Mouse (Mus musculus) adrenal gland (tissue): Measurements from ENCODE around the gene Zfp706.

Experiments used
- intact Hi-C: fragments of 180-260 bp; cut with DNase I; formaldehyde crosslinking; loops from one replicate; pipeline ENCODE4 v1.15.1; 2025

Zfp706 gene

DNA sequence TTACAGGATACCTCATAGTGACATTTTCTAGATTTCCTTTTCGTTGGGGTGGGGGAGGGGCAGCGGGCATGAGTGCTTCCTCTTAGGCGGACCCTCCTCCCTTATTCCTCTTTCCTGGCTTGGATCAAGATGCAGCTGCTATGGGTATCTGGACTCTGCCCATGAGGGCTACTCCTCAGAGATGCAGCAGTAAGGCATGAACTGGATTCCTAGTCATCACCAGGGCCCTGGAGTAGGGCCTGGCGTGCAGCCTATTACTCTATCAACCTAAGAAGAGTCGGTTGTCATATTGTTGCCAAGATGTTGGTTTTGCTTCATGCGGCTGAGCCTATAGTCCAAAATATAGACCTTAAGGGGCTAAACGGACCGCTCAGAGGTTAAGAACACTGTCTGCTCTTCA is 27.3 kb downstream of the Zfp706 start:
- intact Hi-C loops: no loop called here

DNA sequence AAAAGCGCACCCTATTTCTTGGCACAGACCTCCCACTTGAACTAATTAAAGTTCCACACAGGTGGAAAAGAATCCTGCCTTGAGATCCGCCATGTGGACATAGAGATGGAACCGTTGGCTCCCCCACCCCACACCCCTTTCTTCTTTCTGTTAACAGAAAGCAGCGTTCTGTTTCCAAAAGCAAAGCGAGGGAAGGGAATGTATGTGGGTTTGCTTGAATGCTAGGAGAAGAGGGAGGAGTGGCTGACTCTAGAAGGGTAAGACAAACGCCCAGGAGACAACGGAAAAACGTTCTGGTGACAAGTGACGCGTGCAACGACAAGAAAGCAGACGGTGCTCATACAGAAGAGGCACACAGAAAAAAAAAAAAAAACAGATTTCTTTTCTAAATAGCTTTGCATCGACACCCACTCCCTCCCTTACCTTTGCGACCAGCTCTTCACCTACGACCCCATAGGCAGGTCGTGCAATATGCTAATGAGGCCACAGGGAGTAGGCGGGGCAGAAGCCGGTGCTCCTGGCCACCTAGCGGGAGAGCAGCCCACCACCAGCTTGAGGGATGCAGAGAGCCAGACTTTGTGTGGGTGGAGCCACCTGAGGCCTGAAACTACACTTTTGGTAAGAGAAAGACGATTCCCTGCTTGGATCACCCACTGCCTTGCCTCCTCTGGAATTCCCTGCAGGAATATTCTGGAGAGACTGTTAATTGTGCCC is 27.9 kb downstream of the Zfp706 start:
- intact Hi-C loops: no loop called here

DNA sequence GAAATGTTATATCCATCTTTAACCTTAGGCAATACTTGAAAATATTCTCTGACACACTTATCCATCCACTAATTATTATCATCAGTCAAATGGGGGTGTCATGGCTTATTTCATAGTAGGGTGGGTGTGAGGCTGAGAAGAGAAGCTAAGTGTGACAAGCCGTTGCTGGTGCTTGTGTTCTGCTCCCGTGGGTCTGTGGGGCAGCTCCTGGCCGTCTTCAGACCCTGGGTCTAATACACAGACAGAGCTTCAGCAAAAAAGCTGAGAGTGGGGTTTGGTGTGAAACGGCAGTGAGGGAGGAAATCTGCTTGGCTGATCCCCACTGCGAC is 28.4 kb downstream of the Zfp706 start:
- intact Hi-C loops: no loop called here

DNA sequence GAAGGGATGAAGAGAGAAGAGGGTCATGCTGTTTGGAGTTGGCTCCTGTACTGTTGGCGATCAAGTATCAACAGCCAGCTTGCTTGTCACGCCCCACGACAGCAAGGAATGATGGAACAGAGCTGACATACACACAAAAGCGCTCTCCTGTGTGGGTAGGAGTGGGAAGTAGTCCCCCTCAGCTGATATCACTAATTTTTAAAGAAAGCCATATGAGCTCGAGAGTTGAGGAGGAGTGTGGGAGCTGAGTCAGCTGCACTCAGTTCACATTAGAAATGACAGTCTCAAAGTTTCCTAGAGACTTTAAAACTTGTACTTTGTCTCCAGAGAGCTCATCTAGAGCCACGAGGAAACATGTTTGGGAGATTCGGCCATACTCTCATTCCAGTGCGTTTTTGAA is 29.8 kb downstream of the Zfp706 start:
- intact Hi-C loops: no loop called here

DNA sequence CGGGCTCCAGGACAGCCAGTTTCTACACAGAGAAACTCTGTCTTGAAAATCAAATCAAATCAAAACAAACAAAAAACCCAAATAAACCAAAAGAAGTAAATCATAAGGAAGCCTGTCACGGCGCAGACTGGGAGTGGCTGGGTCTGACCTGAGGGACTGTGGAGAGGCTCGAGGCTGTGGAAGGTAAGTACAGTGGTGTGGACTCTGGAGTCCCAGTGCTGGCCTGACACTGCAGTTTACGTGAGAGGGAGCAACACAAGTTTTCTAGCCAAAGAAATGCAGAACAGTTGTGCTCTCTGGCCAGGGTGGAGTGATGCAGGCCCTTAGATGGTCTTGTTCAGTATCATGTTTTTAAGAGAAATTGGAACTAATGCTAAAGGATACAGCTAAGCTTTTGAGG is 31.9 kb downstream of the Zfp706 start:
- intact Hi-C loops: no loop called here

DNA sequence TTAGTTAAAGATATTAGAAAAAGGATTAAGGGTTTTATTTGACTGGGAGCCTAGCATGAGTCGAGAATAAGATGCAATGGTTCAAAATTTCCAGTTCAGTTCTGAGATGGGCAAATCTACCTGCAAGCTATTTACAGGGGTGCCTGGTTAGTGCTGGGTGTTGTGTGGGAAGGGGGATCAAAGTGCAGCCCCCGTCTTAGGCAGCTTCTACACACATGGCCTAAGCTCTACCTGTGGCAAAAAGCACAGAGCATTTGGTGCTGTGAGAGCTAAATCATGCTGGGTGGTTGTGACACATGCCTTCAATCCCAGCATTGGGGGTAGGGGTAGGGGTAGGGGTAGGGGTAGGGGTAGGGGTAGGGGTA is 32.3 kb downstream of the Zfp706 start:
- intact Hi-C loops: no loop called here

DNA sequence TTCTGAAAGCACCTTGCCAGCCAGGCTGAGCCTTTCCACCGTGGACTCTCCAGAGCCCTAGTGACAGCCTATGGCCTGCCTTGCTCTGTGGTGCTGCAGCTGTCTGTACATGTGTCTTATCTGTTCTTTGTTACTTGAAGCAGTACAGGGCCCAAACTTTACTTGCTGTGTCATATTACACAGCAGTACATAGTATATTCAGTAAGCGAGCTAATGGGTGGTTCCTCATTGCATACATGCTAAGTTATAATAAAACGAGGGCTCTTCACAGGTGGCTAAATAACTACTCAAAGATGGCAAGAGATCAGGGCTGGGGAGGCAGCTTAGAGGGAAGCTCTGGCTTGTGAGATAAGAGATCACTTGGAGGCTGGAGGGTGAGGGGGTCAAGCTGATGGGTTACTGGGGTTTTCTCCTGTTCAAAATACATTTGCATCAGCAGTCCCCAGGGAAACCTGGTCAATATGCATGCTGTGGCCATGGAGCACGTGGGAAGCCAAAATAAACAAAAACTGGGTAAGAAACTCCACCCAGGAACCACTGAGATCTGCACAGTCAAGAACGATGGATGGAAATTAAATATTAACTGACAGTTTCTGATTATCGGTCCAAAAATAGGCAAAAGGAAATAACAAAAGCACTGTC is 32.8 kb downstream of the Zfp706 start:
- intact Hi-C loops: no loop called here

DNA sequence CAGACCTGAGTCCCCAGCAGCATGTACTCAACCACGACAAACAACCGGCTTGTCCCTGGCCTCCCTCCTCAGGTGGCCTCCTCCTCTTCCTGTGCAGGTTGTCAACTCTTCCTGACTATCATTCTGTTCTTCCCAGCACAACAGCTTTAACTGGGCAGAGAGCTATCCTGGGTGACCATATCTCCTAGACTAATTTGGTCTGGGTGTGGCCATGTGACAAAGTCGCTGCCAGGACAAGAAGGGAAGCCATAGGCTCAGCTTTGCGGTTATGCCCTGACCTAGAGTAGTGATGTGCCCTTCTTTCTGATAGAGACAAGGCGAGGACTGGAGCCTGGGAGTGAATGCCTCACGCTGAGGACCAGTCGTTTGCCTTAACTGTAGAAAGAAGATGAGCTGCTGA is 33.9 kb downstream of the Zfp706 start:
- intact Hi-C loops: no loop called here

DNA sequence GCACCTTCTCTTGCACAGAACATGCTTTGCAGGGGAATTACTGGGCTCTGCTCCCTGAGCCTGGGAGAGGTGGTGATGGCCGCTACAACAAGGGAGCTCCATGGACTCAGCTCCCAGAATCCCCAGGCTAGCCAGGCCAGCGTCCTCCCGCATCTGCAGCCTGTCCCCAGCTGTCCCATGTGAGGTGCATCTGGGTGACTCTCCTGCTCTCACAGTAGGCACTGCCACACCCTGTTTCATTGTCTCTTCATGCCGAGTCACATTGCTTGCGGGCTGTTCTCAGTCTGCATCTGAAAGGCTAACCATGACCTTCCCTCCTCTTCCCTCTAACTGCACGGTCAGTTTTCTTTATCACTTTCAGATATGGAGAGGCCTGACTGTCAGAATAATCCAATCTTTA is 34.3 kb downstream of the Zfp706 start:
- intact Hi-C loops: no loop called here

DNA sequence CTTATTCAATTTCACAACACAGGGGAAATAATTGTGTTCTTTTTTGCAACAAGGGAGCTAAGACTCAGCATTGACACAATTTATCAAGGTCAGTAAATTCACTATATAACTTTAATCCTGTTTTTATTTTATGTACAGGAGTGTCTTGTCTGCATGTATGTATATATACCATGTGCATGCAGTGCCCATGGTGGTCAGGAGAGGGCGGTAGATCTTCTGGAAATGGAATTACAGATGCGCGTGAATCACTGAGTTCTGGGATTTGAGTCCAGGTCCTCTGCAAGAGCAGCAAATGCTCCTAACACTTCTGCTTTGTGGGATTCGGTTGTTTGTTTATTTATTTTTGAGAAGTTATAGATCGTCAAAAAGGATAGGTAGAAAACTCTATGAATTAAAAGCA is 37.8 kb downstream of the Zfp706 start:
- intact Hi-C loops: no loop called here

DNA sequence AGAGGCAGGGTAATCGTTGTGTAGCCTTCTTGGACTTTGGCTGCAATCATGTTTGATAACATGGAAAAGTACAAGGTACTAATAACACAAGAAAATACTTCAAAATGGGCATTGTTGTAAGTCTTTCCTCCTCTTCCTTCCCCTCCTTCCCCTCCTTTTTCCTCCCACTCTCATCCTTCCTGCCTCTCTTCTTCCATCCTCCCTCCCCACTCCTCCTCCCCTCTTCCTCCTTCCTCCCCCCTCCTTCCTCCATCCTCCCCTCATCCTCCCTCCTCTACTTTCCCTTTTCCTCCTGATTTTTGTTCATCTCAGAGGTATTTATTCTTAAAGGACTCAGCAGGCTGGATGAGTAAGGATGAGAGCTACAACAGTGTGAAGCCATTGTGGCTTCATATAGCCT is 39.3 kb downstream of the Zfp706 start:
- intact Hi-C loops: no loop called here

DNA sequence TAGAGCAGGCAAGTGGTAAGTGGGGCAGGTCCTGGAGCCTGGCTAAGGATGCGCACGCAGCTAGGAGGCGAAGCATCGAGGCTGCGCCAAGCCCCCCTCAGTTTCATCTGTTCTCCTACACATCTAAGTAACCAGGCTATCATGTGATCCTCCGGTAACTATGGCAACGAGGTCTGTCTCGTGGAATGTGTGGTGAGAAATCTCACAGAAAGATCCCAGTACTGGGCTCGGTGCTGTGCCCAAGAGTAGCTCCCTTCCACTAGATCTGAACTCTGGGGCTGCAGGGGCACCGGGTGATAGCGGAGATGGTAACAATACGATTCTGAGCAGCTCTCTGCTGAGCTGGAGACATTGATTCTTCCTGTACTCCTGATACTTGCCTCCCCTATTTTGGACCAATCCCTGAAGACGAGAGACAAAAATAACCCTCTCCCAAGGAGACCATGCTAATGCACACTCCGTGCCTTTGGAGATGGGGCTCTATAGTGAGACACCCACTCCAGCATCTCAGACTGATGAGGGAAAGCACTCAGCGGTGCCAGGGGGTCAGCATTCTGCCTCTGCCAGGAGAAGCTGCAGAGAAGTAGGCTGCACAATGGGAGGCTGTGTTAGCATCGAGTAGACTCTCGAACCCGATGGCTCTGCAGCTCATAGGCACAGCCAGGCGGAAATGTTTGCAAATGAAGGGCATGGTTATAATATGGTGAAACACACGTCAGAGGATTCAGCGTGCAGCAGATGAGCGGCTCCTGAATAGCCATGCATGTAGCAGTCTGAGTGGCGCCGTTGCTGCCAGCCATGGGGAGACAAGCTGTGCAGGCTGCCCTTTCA is 40.0 kb downstream of the Zfp706 start:
- intact Hi-C loops: no loop called here

DNA sequence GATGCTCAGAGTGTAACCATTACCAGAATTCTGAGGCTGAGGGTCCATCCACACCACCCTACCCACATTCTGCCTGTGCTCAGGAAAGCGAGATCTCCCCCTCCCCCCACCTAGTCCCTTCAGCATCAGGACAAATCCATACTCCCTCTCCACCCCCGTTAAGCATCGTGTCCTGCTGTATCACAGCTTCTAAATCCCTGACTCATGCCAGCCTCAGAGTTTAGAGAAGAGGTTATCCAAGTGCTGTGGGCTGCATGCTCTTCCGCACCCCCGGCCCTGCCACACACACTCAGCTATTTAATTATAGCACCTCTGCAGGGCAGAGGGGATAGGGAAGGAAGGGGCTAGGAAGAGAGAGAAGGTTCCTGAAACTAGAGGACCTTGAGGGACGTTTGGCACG is 40.6 kb downstream of the Zfp706 start:
- intact Hi-C loops: no loop called here

DNA sequence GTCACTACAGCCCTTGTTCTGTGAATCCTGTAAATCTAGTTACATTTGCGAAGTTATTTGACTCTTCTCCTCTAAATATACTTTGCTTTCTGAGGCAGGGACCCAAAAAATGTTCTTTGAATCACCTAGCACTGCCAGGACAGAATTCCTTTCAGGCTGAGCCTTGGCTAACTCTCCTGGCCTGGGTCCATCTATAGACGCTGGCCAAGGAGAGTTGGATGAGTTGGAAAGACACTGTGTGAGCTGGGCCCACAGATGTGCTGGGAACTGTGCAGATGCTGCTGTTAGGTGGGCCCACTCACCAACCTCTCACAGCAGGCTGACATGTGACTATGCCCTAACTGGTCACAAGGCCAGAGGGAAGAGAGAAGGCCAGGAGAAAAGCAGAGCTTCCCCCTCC is 41.1 kb downstream of the Zfp706 start:
- intact Hi-C loops: no loop called here

DNA sequence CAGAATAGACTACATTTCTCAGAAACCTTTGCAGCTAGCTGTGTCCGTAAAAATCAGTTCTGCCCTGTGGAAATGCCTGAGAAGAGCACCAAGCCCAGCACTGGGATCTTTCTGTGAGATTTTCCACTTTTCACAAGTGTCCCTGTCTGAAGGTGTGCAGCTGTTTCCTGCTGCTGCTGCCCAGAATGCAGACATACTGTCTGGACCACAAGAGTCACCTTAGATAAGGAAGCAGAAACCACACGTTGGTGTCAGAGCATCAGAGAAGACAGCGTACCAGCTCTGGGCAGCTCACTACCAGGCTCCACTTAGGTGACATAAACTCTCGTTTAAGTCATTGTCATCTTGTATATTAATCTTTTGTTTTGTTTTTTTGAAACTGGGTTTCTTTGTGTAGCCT is 41.8 kb downstream of the Zfp706 start:
- intact Hi-C loops: no loop called here

DNA sequence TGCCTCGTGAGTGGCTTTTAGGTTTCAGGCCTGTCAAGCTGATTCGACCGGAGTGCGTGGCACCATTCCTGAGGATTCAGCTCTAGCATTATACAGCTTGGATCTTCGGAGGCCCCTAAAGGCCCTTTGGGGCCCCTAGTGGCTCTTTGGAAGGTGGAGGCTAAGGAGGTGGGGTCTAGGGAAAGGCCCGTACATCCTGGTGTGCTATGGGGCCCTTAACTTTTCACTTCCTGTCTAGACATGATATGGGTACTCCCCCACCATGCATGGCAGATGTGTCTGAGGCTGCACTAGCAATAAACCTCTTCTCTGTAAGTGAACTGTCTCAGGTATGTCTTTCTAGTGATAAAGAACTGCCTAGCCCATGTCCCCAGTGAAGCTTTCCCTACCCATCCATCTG is 44.6 kb downstream of the Zfp706 start:
- intact Hi-C loops: no loop called here

DNA sequence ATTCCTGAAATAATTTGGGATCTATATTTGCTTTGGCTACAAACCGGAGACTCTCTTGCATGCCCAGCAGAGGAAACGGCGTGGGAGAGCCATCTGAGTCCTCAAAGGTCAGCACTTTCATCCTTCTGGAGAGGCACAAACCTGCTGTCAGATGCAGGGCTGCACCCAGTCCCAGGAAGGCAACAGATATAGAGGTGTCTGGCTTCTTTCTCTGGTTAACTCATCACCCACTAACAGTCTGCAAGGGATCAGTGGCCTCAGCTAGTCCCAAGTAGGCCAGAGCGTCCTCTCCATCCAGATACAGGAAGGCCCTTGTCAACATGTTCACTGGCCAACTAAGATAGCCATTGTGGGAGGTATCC is 46.7 kb downstream of the Zfp706 start:
- intact Hi-C loops: no loop called here

DNA sequence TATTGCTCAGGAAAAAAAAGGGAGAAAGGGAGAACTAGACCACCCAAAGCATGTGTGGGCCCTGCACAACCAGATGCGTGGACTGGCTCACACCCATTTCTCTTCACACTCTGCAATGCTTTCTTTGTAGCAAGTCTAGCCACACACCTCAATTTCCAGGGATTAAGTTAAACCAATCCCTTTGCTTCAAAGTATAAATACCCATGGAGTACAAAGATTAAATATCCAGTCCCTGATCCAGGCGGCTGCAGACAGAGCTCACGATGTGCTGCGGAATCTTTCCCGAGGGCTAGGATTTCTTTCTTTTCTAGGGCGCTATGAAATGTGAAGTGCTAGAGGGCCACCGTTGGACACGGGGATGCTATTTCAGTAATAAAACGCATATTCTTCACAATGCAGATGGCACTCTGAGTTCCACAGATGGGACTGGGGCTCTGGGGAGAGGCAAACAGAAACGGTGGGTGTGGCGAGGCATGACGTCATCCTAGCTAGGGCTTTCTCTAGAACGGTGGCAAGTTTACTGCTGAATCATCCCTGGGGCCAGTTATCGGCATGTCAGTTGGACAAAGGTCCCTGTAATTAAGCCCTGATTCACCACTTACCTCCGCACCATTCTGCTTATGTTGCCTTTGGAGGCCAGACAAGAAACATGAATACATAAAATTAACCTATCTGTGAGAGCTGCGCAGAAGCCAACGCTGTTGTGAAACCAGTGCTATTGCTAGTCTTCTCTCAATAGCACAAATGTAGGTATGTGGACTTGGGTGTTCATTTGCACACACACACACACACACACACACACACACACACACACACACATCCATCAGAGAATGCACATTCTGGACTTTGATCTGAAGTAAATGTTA is 47.3 kb downstream of the Zfp706 start:
- intact Hi-C loops: no loop called here

DNA sequence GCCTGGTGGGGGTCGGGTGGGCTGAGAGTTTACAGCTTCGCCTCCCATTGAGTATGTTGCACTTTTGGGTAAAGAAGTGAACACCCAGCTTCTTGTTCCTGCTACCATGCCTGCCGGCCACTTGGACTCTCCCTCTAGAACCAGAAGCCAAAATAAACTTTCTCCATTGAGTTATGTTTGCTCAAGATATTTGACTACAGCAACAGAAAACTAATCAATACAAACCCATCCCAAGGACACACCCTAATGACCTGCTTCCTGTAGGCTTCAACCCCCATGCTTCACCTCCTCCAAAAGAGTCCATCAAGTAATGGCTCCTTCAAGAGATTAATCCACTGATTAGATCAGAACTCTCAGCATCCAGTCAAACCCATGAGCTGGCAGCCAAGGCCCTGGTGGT is 51.4 kb downstream of the Zfp706 start:
- intact Hi-C loops: no loop called here

DNA sequence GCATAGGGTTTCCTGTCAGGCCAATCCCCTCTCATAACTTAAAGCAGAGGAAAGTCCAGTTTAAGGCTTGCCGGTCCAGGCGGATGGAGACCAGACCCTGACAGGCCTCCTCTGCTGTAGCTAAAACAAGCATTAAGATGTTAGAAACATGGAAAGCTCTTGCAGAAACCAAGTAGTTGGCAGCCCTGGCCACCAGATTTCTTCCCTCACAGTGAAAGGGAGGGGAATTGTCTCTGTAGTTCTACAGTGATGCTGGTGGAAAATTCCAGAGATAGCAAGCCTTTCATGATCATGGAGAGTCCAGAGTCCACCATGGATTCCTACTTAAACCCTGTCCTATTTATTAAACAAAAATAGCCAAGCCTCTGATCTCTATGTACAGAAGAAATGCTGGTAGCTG is 57.3 kb downstream of the Zfp706 start:
- intact Hi-C loops: no loop called here

DNA sequence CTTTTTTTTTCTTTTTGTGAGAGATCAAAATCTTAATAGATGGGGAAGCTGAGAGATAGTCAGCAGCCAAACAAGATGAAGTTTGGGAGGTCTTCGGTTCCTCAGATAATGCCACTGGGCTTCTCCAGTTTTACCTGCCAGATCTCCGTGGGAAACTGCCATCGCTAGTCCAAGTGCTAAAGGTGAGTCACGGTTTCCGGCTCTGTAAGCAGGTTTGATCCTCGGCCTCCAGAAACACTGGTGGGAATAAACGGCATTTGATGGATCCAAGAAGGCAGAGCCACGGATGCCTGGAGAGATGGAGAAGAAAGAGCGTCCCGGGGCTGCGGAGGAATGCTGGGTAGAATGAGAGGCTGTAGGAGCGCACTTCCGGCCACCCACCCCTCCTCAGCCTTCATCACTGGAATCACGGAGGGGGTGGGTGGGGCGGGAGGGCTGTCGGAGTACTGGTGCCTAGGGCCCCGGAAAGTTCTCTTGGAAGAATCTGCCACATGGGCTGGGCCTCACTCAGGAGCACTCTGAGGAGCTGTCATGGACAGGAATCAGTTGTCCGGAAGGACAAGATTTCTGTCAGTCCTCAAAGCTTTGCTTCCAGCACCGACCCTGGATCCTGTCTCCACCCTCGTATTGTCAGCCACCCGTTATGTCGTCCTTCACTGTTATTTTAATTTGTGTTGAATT is 58.6 kb downstream of the Zfp706 start:
- intact Hi-C loops: no loop called here
